Mouse (Mus musculus) left cerebral cortex, adult 11 months (tissue): ENCODE measurements around the gene Lmod3.

Source experiments
- DNase-seq: peaks from one replicate; pipeline ENCODE4 v3.0.0; 2022; ENCODE audit warnings: low spot score

The Lmod3 gene

GRCm38 (mm10) chr6:97226083-97226491 lies 26.5 kb downstream of the Lmod3 start:
- no peak for DNase-seq

GRCm38 (mm10) chr6:97224505-97224904 lies 28.1 kb downstream of the Lmod3 start:
- no peak for DNase-seq

- no peak for DNase-seq
These were observed 29.0 kb downstream of the Lmod3 start for GRCm38 (mm10) chr6:97223566-97223965.

- DNase-seq: no peak
These were observed 29.6 kb downstream of the Lmod3 start for GRCm38 (mm10) chr6:97222931-97223467.

GRCm38 (mm10) chr6:97222321-97222720 lies 30.2 kb downstream of the Lmod3 start:
- DNase-seq: no peak

GRCm38 (mm10) chr6:97221205-97222025 lies 31.1 kb downstream of the Lmod3 start:
- DNase-seq: peak; percentile 59

- no peak for DNase-seq
These were observed 31.9 kb downstream of the Lmod3 start for GRCm38 (mm10) chr6:97220672-97221071.

GRCm38 (mm10) chr6:97216154-97216821 lies 36.3 kb downstream of the Lmod3 start:
- no peak for DNase-seq

- no peak for DNase-seq
These were observed 40.6 kb downstream of the Lmod3 start for GRCm38 (mm10) chr6:97211981-97212380.

- DNase-seq: no peak
These were observed 41.5 kb downstream of the Lmod3 start for GRCm38 (mm10) chr6:97210962-97211601.

GRCm38 (mm10) chr6:97210191-97210961 lies 42.2 kb downstream of the Lmod3 start, which contains the start of gene Arl6ip5:
Gene Arl6ip5 (plus strand): TSS chr6:97210689.
- DNase-seq: peak; percentile 80

- DNase-seq: no peak
These were observed 42.8 kb downstream of the Lmod3 start for GRCm38 (mm10) chr6:97209751-97210150.

- no peak for DNase-seq
These were observed 43.4 kb downstream of the Lmod3 start for GRCm38 (mm10) chr6:97209201-97209600.

- DNase-seq: no peak
These were observed 44.2 kb downstream of the Lmod3 start for GRCm38 (mm10) chr6:97208406-97208805.

- DNase-seq: no peak
These were observed 45.5 kb downstream of the Lmod3 start for GRCm38 (mm10) chr6:97207085-97207484.

GRCm38 (mm10) chr6:97205439-97205885 lies 47.1 kb downstream of the Lmod3 start, which contains the start of gene Uba3:
Gene Uba3 (minus strand): TSS chr6:97205647.
- peak; percentile 96 for DNase-seq

- no peak for DNase-seq
These were observed 47.6 kb downstream of the Lmod3 start for GRCm38 (mm10) chr6:97204952-97205351.

GRCm38 (mm10) chr6:97204252-97204869 lies 48.2 kb downstream of the Lmod3 start:
- DNase-seq: no peak

GRCm38 (mm10) chr6:97202477-97202876 lies 50.1 kb downstream of the Lmod3 start:
- DNase-seq: no peak

- no peak for DNase-seq
These were observed 52.1 kb downstream of the Lmod3 start for GRCm38 (mm10) chr6:97200437-97200836.
